Mouse (Mus musculus) thymus, adult 18-20 months (tissue): ENCODE measurements around the gene Kcne2.
A peak's percentile ranks its signal among the peaks of the same experiment; 100 is the strongest.

ENCODE experiments used
- DNase-seq, 2 experiments: peaks; one replicate each; pipeline ENCODE4 v3.0.0; 2022; ENCODE audit warnings: mixed read lengths in 2 of 2

Kcne2 gene

DNA sequence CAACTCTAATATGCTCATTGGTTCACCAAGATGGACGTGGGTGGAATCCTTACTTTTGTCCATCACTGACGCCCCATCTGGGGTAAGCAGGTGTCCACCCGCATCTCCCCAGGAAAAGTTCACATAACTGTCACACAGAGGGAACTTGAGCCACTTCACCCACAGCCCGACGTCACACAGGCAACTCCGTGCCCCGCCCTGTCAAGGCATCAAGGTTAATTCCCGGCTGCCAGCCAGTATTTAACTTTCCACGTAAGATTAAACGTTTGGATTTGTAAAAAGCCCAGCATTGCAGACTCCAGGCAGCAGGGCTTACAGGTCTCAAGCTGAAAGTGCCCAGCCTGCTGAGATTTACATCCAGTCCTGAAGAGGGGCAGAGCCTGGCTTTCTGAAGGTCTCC lies at the start of gene Kcne2:
Gene Kcne2 (plus strand): TSS at position 289 of the 400 bp plus-strand sequence.
- DNase-seq = no peak

DNA sequence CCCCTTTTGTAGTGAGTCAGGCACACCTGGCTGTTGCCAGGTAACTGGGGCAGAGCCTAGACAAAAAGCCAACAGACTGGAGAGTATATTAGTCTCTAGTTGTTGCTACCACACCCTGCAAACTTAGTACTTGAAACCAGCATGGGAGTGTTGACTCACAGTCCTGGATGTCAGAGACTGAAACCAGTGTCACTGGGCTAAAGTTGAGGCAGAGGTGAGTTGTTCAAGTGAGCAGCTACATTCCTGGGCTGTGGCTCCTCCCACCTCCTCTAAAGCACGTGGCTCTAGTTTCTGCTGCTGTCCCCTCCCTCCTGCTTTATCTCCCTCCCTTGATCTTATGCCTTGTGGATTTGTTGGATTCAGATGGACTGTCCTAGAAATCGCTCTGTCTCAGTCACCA lies 46.3 kb upstream of the Kcne2 start:
- DNase-seq = no peak

DNA sequence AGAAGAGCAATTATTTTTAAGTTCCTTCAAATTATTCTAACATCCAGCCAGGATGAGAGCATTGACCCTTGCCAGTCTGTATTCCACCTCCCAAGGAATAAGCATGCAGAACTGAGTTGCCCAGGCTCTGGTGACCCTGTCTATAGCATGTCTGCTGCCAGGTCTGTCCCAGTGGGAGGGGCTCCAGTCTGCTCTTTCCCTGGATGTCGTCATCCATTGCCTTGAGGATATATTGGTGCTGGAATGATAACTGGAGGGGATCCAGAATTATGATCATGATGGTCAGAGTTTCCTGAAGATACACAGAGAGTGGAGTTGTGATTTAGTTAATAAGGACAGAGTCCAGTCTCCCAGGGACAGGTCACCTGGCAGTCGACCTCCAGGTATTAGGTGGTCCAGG lies 45.2 kb upstream of the Kcne2 start:
- no peak for DNase-seq

DNA sequence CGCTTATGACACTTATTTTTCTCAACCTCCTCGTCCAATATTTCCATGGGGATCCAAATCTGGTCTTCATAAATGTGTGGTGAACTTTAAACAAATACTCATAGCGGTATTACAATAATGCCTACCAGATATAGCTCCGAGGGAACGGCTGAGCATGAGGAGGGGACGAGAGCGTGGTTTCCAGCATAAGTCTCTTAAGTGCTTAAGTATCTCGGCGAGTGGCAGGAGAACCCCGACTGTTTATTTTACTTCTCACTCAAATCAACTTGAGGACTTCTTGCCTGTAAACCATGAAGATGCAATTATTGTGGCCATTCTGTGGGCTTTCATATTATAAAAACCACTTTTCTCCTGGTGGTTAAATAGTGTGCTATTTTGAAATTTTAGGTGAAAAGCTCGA lies 44.5 kb upstream of the Kcne2 start:
- no peak for DNase-seq

DNA sequence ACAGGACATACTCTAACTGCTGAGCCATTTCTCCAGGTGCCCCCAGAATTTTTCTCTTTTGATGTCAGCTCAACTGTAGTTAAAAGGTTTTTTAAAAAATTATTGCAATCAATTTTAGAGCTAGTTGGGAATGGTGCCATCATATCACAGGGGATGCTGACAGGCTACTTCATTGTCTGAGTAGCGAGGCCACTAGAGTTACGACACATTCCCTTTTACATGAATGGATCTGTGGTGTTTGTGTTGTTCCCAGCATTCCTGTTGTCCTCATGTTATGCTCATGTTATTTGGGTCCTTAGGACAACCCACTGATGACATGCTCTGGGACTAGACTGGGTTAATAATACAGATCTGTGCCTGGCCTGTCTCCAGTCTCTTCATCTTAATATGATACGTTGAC lies 42.5 kb upstream of the Kcne2 start:
- DNase-seq = no peak

DNA sequence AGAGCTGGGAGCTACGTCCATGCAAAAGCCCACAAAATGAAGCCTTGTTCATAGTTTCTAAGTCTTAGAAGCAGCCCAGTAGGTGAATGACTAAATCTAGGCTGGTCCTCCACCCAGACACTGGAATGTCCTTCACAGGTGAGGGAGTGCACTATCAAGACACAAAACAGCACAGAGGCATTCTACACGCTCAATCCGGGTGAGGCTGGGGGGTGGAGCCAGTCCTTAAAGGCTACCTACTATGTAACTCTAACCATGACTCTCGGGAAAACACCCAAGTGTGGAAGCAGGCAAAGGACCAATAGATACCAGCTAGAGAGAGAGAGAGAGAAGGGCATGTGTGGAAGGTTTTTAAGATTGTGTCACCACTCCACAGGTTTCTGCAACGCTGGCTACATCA lies 41.7 kb upstream of the Kcne2 start:
- DNase-seq = no peak

DNA sequence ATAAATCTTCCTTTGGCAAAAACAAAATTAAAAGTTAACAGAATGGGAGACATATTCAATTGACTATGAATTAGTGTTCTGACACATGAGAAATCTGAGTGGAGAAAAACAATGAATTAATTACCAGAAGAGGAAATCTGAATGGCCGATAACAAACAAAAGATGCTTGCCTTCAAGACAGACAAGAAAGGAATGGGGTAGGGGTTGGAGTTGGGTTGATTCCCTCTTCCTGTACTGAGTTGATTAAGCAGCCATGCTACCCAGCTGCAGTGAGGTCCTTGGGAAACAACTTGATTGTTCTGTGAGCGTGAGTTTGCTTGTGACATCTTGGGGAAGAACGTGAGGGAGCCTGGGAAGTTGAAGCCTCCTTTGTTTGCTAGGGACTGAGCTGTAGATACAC lies 37.9 kb upstream of the Kcne2 start:
- no peak for DNase-seq

DNA sequence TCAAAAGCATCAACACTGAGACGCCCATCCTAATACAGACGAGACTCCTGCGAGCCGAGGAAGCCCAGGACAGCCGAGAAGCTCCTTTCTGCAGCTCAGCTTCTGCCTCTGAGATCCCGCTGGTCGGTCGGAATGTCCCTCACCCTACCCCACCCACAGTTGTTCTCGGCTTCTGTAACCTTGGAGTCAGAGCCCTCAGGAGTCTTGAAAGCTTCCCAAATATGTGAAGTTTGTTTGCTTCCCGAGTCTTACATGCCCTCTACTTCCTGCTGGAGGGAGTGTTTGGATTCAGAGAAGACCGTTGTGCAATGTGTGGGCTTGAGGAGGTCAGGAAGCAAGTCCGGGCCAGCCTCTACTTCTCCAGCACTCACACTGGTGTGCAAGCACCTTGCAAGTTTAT lies 24.3 kb upstream of the Kcne2 start:
- DNase-seq = no peak

DNA sequence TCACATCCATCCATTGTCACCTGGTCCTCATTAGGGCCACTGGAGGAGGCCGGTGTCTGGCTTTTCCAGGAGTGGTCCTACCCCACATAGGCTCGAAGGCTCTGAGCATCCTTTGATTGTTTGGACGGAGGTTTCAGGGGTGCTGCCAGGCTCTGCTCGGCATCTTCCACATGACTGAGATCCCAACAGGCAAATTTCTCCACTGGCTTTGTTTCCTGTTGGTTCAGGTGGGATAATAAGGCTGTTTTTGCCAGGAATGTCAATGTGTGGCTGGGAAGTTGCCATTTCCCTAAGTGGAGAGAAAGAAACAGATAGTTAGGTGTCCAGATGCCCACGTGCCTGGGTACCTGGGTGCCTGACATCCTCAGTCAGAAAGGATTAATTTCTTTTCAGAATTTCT lies 17.7 kb upstream of the Kcne2 start:
- no peak for DNase-seq

DNA sequence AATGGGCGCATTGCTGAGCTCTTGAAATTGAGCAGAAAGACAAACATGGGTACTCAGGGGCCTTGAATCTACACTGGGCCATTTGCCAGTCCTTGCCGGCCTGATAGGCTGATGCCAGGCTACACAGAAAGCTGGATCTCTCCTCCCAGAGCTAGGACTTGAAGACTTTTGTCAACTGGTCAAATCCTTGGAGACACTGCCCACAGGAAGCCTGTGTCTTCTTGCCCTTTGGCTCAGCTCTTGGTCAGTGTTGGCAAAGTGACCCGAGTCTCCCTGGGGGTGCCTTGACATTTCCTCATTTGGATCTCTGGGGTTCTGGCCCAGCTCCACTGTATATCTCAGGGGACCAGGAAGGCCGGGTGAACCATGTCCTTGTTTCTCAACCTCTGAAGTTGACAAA lies 16.7 kb upstream of the Kcne2 start:
- DNase-seq = no peak

DNA sequence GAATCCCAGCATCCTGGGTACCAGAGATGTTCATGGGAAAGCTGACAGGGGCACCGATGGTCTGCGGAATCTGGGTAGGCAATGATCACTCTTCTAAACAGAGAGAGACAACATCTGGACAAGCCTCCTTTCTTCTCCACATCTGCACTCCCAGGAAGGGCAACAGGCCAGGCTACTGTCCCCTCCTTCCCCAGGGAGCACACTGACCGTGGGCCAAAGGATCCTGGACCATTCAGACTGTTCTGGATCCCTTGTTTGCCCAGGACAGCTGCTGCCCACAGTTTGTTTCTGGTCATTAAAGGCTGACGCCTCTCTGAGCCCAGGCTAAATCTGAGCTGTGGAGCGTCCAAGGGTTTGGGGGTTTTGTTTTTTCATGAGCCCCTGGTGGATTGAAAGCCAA lies 9.5 kb upstream of the Kcne2 start:
- no peak for DNase-seq

DNA sequence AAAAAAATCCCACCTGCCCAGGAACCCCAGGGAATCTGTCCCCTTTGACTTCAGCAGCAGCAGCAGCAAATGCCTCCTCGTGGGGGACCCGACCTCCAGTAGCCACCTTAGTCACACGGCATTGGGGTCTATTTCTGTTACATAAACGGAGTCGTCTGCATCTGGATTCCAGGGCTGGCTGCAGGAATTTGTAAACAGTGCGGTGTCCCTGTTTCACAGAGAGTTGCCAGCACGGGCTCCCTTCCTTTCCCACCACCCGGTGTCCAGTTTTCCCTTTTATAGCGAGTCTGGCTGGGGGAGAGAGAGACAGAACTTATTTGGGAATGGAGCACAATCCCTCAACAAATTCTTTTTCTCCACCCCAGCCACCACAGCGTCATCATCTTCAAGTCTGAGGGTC lies 7.1 kb upstream of the Kcne2 start:
- DNase-seq = no peak

DNA sequence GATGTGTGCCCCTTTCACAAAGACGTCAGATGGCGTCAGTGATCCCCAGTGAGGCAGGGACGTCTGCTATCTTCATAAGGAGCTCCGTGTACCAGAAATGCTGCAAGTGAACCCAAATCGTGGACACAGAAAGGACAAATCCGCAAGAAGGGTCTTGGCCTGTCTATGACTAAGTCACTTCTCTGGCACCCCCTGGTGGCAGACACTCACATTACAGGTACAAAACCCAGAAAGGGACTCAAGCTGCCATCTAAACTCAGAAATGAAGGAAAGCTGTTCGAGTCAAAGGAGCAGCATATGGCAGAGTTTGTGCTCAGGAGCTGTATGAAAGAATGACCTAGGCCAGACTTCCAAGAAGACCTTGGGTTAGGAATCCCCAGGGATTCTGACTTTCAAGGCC lies 5.6 kb upstream of the Kcne2 start:
- DNase-seq = peak; percentile 35 to 37

DNA sequence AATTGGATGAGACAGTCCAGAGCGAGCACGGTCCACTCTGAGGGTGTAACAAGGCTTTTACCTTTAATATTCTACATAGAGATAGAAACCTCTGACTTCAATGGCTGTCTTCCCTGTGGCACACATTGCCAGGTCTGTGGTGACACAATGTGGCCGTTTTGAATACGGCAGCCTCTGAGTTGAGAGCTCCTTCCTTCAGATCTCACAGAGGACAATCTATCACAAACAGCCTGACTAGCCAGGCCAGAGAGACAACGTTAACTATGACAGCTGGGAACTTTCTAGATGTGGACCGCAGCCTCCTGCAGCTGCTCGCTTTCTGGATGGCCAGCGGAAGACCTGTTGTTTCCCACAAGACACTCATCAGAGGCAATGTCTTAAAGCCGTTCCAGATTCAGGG lies 3.4 kb upstream of the Kcne2 start:
- DNase-seq = no peak

DNA sequence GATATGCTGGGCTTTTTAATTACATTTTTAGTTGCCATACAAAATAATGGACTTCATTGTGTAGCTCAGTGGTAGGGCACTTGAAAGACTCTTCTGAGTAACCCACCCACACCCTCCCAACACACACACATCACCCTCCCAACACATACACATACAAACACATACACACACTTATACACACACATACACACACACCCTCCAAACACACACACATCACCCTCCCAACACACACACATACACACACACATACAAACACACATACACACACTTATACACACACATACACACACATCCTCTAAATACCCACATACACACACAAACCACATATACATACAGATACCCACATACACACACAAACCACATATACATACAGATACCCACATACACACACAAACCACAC lies 2.1 kb upstream of the Kcne2 start:
- DNase-seq = no peak

DNA sequence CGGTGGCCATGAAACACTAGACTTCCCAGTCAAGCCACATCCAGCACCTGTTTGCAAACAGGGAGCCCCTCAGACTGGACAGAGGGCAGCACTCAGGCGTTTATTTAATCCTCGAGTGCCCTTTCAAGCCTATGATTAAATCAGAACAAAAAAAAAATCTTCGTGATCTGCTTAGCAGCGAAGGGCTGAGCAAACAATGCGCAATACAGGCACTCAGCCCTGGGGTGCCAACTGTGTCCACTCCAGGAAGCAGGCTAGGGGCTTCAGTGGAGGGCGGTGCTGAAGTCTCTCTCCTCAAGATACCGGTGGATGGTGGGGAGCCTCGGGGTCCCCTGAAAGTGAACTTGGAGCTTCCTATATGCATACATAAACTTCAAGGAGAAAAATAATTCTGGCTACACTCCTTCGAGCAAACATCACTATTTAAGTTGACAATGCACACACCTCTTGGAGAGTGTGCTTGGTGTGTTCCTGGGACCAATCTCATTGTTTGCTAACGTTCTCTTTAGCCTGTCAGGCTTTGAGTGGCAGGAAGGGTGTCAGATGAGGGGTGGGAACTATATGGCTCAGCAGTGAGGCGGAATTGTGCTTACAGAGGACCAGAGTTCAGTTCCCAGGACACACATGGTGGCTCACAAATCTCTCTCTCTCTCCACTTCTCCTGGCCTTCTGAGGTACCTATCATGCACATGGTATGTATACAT lies 2.2 kb downstream of the Kcne2 start:
- DNase-seq = no peak

DNA sequence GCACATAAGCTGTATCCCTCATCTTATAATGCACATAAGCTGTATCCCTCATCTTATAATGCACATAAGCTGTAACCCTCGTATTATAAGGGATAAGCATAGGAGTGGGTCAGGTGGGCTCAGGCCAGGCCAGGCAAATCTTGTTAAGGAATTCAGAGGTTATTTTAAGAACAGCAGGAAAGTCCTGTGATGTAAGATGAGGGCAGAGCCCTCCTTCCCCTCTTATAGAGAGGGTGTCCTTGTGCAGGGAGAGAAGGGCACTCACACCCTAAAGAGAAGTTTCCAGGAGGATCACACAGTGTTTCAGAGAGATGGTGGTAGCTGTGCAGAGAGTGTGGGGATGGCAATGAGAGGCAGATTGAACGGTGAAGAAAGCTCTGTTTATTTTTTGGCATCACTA lies 3.1 kb downstream of the Kcne2 start:
- no peak for DNase-seq

DNA sequence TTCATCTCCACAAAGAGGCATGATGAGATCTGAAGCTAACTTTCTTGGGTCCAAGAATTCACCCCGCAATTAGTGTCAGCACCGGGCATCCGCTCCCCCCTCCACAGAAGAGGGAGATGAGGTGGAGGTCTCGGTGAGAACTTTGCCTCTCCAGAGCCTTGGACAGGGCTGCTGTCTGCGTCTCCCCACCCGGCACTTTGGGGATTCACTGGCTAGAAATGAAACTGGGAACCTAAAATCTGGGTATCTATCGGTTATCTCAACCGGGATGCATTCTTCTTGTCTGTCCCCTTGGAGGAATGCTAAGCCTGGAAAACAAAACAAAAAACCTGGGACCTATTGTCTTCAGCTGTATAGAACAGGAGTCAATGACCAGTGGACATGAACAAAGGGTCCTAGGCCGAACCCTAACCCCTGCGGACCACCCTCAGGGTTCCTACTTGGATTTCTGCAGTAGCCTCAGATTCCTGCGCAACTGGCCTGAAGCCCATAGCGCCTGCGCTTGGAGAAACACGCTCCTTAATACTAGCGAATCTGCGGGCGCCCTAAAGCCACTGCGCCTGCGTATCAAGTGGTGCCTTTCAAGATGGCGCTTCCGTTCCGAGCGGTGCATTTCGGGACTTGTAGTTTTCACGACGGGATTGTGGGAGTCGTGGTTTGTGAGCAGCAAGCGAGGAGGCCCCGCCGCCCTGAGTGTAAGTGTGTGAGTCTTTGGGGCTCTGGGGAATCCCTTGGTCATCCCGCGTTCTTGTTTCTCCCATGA lies 8.6 kb downstream of the Kcne2 start, which contains the start of gene Smim11:
Gene Smim11 (plus strand): TSS at position 638 of the 763 bp plus-strand sequence.
- peak; percentile 86 to 90 for DNase-seq

DNA sequence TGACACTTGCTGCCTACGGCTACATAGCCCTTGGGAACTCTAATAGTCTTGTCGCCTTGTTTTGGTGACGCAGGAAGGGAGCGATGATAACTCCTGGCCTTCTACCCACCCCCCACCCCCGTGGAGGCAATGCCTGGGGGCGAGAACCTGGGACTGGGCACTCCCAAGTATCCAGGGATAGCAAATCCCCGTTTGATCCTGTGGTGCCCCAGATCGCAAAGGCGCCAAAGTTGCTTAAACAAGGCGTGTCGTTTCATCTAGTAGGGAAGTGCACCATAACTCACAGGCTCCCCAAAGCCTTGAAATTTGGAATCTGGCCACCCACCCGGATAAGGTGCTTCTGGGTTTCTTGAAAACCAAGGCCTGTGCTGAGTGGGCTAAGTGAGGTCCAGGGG lies 9.2 kb downstream of the Kcne2 start:
- DNase-seq = peak in 1 of 2 experiments; percentile 15

DNA sequence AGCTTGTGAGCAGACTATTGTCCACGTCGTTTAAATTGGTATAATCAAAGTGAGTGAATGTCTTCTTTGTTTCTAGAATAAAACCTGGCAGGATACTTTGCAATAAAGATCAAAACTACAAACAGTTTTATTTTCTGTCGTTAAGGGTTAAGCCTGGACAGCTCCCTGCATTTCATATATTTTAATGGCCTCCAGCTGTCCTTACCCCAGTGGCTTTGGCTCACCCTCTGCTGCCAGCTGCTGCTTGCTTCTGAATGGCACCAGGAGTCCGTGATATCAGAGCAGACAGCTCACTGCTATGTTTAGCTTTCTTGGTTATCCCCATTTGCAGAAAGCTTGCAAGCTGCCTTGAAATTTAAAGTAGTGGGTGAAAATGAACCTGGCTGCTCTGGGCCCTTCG lies 9.8 kb downstream of the Kcne2 start:
- no peak for DNase-seq

DNA sequence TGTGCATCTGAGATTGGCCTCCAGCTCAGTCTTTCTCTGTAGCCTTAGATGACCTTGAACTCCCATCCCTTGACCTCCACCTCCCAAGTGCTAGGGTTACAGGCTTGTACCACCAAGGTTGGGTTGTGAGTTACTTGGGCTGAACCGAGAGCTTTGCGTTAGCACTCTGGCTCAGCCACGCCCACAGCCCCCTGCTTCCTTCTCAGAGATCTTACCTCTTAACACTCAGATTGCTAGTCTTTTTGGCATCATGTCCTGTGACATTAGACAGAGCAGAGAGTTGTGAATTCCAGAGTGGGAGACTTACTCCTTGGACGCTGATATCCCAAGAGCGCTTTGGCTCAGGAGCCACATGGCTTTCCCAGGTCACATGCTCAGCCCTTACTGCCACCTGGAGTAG lies 10.3 kb downstream of the Kcne2 start:
- no peak for DNase-seq

DNA sequence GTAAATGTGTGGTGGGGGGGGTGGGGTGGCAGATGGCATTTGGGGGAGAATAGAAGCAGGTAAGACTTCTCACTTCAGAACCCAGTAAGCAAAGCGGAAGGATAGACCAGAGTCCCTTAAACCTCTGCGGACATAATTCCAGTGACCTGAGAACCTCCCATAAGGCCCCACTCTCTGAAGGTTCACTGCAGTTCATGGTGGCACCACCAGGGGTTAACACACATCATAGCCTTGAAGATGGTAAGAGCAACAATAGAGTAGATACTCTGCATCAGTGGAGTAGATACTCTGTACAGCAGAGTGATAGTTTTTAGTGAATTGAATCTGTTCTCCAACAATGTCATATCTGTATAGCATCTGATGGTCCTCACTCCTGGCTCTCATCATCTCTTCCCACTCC lies 13.3 kb downstream of the Kcne2 start:
- no peak for DNase-seq

DNA sequence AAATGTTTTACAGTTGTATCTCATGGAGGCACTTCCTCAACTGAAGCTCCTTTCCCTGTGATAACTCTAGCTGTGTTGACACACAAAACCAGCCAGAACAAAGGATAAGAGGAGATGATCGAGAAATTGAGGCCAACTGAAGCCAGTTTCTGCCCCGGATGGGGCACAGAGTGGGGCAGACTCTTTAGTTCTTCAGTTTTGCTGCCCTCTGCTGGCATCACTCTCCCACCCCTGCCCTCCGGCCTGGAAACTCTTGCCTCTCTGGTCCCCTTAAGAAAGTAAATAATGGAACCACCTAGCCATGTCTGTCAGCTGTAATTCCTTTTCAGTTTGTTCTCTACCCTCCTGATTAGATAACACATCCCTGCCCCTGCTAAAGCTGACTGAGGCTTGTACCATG lies 15.8 kb downstream of the Kcne2 start:
- no peak for DNase-seq

DNA sequence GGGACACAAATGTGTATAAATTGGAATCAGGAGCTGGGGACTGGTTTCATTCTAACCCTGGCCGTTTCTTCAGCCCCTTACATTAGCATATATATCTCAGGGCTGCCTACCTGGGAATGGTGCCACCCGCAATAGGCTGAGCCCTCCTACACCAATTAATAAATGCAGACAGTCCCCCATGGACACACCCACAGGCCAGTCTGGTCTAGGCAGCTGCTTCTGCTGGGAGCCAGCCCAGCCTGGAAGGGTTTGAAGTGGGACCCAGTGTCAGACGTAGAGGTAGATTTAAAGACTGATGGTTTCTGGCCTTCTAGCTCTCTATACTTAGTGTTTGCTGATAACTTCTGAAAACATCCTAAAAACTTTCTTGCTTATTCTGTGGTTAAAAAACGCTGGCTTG lies 16.9 kb downstream of the Kcne2 start:
- DNase-seq = no peak
